Mouse (Mus musculus) adrenal gland, adult 2 months (tissue): ENCODE results near the gene St8sia1. TPM values are rescaled to one million over a fixed set of nuclear protein-coding genes. Genes with fewer than 3 reads are reported as not detected.
A peak's percentile ranks its signal among the peaks of the same experiment; 100 is the strongest.

Experiments used
- DNase-seq: peaks from one replicate; pipeline ENCODE4 v3.0.0; 2021
- polyA plus RNA-seq: library from polyadenylated mRNA; depleted of rRNA; stranded (reverse); fragments of >200 nt; gene quantifications from 2 replicates; pipeline ENCODE4 v1.2.3, GENCODE M21; 2012; rRNA removed
- total RNA-seq, 2 experiments: library from RNA; stranded (reverse); gene quantifications; 2 replicates each; pipeline ENCODE4 v1.2.3; 2021

Gene St8sia1
- total and polyA plus RNA-seq, 3 experiments, result 0.13 to 1.8 (median 0.43) TPM

- DNase-seq, result peak; percentile 16
Observed at GRCm38 (mm10) chr6:142788042-142788987, 175.9 kb downstream of the St8sia1 start.

GRCm38 (mm10) chr6:142786106-142786505 lies 178.1 kb downstream of the St8sia1 start:
- DNase-seq, result no peak

GRCm38 (mm10) chr6:142785343-142785742 lies 178.9 kb downstream of the St8sia1 start:
- DNase-seq, result peak; percentile 37

- no peak for DNase-seq
Observed at GRCm38 (mm10) chr6:142781286-142781685, 183.0 kb downstream of the St8sia1 start.

GRCm38 (mm10) chr6:142780574-142781033 lies 183.6 kb downstream of the St8sia1 start:
- no peak for DNase-seq

- no peak for DNase-seq
Observed at GRCm38 (mm10) chr6:142779812-142780573, 184.3 kb downstream of the St8sia1 start.

GRCm38 (mm10) chr6:142779045-142779811 lies 185.0 kb downstream of the St8sia1 start:
- no peak for DNase-seq

- no peak for DNase-seq
Observed at GRCm38 (mm10) chr6:142776935-142777334, 187.3 kb downstream of the St8sia1 start.

GRCm38 (mm10) chr6:142773566-142773965 lies 190.7 kb downstream of the St8sia1 start:
- DNase-seq, result no peak

- no peak for DNase-seq
Observed at GRCm38 (mm10) chr6:142771643-142772042, 192.6 kb downstream of the St8sia1 start.

Other genes starting within 250 kb of the St8sia1 start
- 10 to 100 TPM; 30.5 to 30.8 TPM for gene Cmas, start 207.8 kb downstream of the St8sia1 start, total RNA-seq
- gene Cmas, start 207.8 kb downstream of the St8sia1 start, polyA plus RNA-seq, result 4.4 and 11.0 TPM in 2 replicates
- not detected for gene Sult6b2, start 159.9 kb downstream of the St8sia1 start, total RNA-seq
- not detected in 2 replicates for gene Sult6b2, start 159.9 kb downstream of the St8sia1 start, polyA plus RNA-seq
- 10 to 100 TPM; 12.3 to 19.8 TPM for gene C2cd5, start 135.7 kb upstream of the St8sia1 start, total RNA-seq
- 5.3 and 5.9 TPM in 2 replicates for gene C2cd5, start 135.7 kb upstream of the St8sia1 start, polyA plus RNA-seq
- 10 to 100 TPM; 92.4 to 98.3 TPM for gene Etnk1, start 202.8 kb upstream of the St8sia1 start, total RNA-seq
- gene Etnk1, start 202.8 kb upstream of the St8sia1 start, polyA plus RNA-seq, result 42.0 and 111 TPM in 2 replicates